Mouse (Mus musculus) 3T3-L1 (cell line): ENCODE data around the gene Sf3a1.
A peak's percentile ranks its signal among the peaks of the same experiment; 100 is the strongest.
"Not testable (repeated sequence)": the region's sequence is repeated elsewhere in the genome, so short reads cannot be mapped to it uniquely, and the experiment has no call there.

Experiments
- DNase-seq: peaks from one replicate; pipeline ENCODE4 v3.0.0-alpha.2; 2015; ENCODE audit warnings: low read depth, low spot score

Sf3a1 gene

GRCm38 (mm10) chr11:4159808-4160708 is at the start of gene Sf3a1, which contains the start of gene Ccdc157:
TSS of gene Sf3a1 (plus strand) at chr11:4160350.
TSS of gene Ccdc157 (minus strand) at chr11:4160293.
- peak; percentile 91 for DNase-seq

- DNase-seq = no peak
Observed at GRCm38 (mm10) chr11:4112033-4112432, 48.1 kb upstream of the Sf3a1 start.

GRCm38 (mm10) chr11:4112861-4113260 is 47.3 kb upstream of the Sf3a1 start:
- DNase-seq = no peak

GRCm38 (mm10) chr11:4113496-4113895 is 46.7 kb upstream of the Sf3a1 start:
- DNase-seq = no peak

GRCm38 (mm10) chr11:4113970-4114369 is 46.2 kb upstream of the Sf3a1 start:
- DNase-seq = no peak

- DNase-seq = not testable (repeated sequence)
Observed at GRCm38 (mm10) chr11:4114541-4114940, 45.6 kb upstream of the Sf3a1 start.

GRCm38 (mm10) chr11:4115407-4115806 is 44.7 kb upstream of the Sf3a1 start:
- no peak for DNase-seq

- no peak for DNase-seq
Observed at GRCm38 (mm10) chr11:4116458-4117141, 43.5 kb upstream of the Sf3a1 start.

GRCm38 (mm10) chr11:4117372-4118071 is 42.6 kb upstream of the Sf3a1 start:
- DNase-seq = no peak

- no peak for DNase-seq
Observed at GRCm38 (mm10) chr11:4118081-4118921, 41.8 kb upstream of the Sf3a1 start.

GRCm38 (mm10) chr11:4119635-4120034 is 40.5 kb upstream of the Sf3a1 start:
- DNase-seq = no peak

GRCm38 (mm10) chr11:4121691-4122090 is 38.5 kb upstream of the Sf3a1 start:
- no peak for DNase-seq

- DNase-seq = no peak
Observed at GRCm38 (mm10) chr11:4122226-4122625, 37.9 kb upstream of the Sf3a1 start.

GRCm38 (mm10) chr11:4122742-4123579 is 37.2 kb upstream of the Sf3a1 start, which contains the start of gene Sec14l2:
TSS of gene Sec14l2 (minus strand) at chr11:4123415.
- DNase-seq = no peak

- DNase-seq = peak; percentile 31
Observed at GRCm38 (mm10) chr11:4123922-4124321, 36.2 kb upstream of the Sf3a1 start.

- peak; percentile 21 for DNase-seq
Observed at GRCm38 (mm10) chr11:4127059-4127458, 33.1 kb upstream of the Sf3a1 start.

GRCm38 (mm10) chr11:4128461-4128860 is 31.7 kb upstream of the Sf3a1 start:
- DNase-seq = not testable (repeated sequence)

GRCm38 (mm10) chr11:4133450-4133849 is 26.7 kb upstream of the Sf3a1 start:
- DNase-seq = peak; percentile 42

GRCm38 (mm10) chr11:4134400-4134799 is 25.8 kb upstream of the Sf3a1 start:
- no peak for DNase-seq
